Mouse (Mus musculus) midbrain, embryonic 14.5 days (tissue): ENCODE data around the gene Thbs3. TPM values are rescaled to one million over a fixed set of nuclear protein-coding genes. Genes with fewer than 3 reads are reported as not detected.
"Not testable (repeated sequence)": the region's sequence is repeated elsewhere in the genome, so short reads cannot be mapped to it uniquely, and the experiment has no call there.

Experiments
- ATAC-seq: fragments of 200-750 bp; cut with Nextera tagmentation; 2 replicates; pipeline ENCODE4 v1.8.0; 2017; ENCODE audit warnings: moderate number of reproducible peaks, moderate library complexity; ENCODE audit not compliant: low FRiP score, low TSS enrichment
- DNase-seq: peaks from one replicate; pipeline ENCODE4 v3.0.0-alpha.2; 2015
- H3K27ac ChIP-seq: fragments of 300-500 bp; sonication (generic); replicated peaks from 2 replicates; pipeline ENCODE4 v1.5.1; 2014; ENCODE audit warnings: mild to moderate bottlenecking, low read depth, low read length, moderate library complexity
- H3K27me3 ChIP-seq: fragments of 300-500 bp; sonication (generic); 2 replicates; pipeline ENCODE4 v1.6.1; 2014; ENCODE audit warnings: low read length, control low read depth, mixed read lengths; ENCODE audit not compliant: control insufficient read depth, insufficient read depth
- H3K36me3 ChIP-seq: fragments of 300-500 bp; sonication (generic); 2 replicates; pipeline ENCODE4 v1.6.1; 2014; ENCODE audit warnings: low read length, control low read depth; ENCODE audit not compliant: control insufficient read depth, insufficient read depth
- H3K4me1 ChIP-seq: fragments of 300-500 bp; sonication (generic); 2 replicates; pipeline ENCODE4 v1.6.1; 2014; ENCODE audit warnings: mild to moderate bottlenecking, antibody characterized with exemption, low read length, control low read depth; ENCODE audit not compliant: control insufficient read depth, insufficient read depth
- H3K4me2 ChIP-seq: fragments of 300-500 bp; sonication (generic); 2 replicates; pipeline ENCODE4 v1.6.1; 2014; ENCODE audit warnings: mild to moderate bottlenecking, low read length, moderate library complexity
- H3K4me3 ChIP-seq: fragments of 300-500 bp; sonication (generic); replicated peaks from 2 replicates; pipeline ENCODE4 v1.5.1; 2014; ENCODE audit warnings: low read depth, low read length
- H3K9ac ChIP-seq: fragments of 300-500 bp; sonication (generic); replicated peaks from 2 replicates; pipeline ENCODE4 v1.6.1; 2014; ENCODE audit warnings: mild to moderate bottlenecking, low read length, moderate library complexity
- H3K9me3 ChIP-seq: fragments of 300-500 bp; sonication (generic); 2 replicates; pipeline ENCODE4 v1.6.1; 2016; ENCODE audit warnings: low read length, control low read depth, mixed read lengths; ENCODE audit not compliant: control insufficient read depth
- WGBS: fragments of 180-500 bp; shearing (Covaris S2); extraction: QIAGEN DNeasy Blood & Tissue Kit; methylation state at CpG from one replicate; pipeline ENCODE4 v1.1.7; 2014; 5-methylcytosine and 5-hydroxymethylcytosine counted together
- polyA plus RNA-seq: library from polyadenylated mRNA; unstranded; fragments of >200 nt; fragmentation: Nextera tagmentation; extraction: Ambion mirVana; gene quantifications from 2 replicates; pipeline ENCODE4 v1.2.1, GENCODE M21; 2014

The Thbs3 gene
- polyA plus RNA-seq, 1 experiment from 2014 or later: 47.6 TPM

DNA sequence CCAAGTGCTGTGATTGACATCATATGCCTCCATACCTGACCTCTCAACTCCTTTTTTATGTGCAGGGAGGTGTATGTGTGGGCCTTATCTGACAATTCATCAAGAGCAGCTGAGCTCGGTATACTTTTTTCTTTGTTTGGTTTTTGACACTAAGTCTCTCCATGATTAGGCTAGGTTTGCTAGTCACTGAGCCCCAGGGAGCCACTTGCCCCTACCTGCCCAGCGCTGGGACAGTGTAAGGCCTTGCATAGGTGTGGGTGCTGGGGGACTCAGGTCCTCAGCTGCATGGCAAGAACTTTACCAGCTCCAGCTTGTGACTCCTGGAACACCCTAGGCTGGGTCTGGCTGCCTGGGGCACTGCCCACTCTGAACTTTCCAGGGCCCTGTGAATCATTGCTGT is 8.3 kb upstream of the Thbs3 start:
- Histone ChIP-seq H3K27me3 (no peaks in the 10 kb centered on the region), H3K4me1 (no peaks in the 10 kb centered on the region), H3K27ac (no peak overlapping the region), H3K4me2 (no peak overlapping the region), H3K9me3 (no peaks in the 10 kb centered on the region), H3K4me3 (no peak overlapping the region), H3K9ac (no peak overlapping the region), H3K36me3 (peaks cover 60% of the 10 kb centered on the region)
- ATAC-seq (no peak), DNase-seq (no peak)
- 91% methylated on average over 2 of the region's 2 CpGs for WGBS

DNA sequence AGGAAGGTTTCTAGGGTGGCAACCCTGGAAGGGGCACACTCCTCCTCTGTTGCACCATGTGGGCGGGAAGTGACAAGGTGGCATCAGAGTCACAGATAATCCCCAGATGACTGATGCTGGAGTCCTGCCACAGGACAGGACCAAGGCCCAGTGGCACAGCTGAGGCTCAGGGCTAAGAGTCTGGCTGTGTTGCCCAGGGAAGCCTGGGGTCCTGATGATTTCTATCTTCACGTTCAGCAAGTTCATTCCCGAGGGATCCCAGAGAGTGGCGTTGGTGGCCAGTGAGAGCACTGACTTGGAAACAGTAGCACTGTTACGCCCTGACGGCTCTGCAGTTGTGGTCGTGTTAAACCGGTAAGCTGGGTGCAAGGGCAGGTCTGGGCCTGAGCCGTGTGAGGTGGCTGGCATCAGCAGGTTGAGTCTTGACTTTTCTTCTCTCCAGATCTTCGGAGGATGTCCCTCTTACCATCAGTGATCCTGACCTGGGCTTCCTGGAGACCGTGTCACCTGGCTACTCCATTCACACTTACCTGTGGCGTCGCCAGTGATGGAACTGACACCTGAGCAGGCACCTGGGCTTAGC is 6.8 kb upstream of the Thbs3 start:
- Histone ChIP-seq H3K36me3 (peaks cover 60% of the 10 kb centered on the region), H3K27me3 (no peaks in the 10 kb centered on the region), H3K9me3 (no peaks in the 10 kb centered on the region), H3K4me2 (no peak overlapping the region), H3K27ac (no peak overlapping the region), H3K4me1 (peaks cover 8% of the 10 kb centered on the region; the same call in 1 of the 2 replicates), H3K4me3 (no peak overlapping the region), H3K9ac (no peak overlapping the region)
- DNase-seq: no peak
- no peak for ATAC-seq
- 89% methylated on average over 13 of the region's 13 CpGs for WGBS

DNA sequence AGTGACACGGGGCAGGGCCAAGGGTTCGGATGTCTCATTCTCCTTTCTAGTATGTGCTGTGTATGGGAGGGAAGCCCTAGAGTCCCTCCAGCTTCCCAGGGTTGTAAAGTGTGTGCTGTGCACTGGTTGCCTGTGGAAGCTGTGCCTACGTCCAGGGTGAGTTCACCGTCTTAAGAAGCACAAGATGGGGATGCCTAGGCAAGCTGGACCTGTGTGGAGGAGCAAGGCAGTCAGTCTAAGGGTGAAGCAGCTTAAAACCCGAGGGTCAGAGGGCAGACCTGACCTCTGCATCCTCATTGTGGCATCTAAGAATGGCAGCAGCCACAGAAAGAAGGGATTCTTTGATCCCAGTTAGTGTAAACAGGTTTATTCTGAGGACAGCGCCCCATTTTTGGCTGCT is 6.2 kb upstream of the Thbs3 start:
- no peak overlapping the region for H3K4me2 ChIP-seq
- no peak overlapping the region for H3K9ac ChIP-seq
- H3K4me1 ChIP-seq: peaks cover 10% of the 10 kb centered on the region; the same call in 1 of the 2 replicates
- H3K36me3 ChIP-seq: peaks cover 60% of the 10 kb centered on the region
- DNase-seq: no peak
- no peaks in the 10 kb centered on the region for H3K27me3 ChIP-seq
- WGBS: 89% methylated on average over 6 of the region's 6 CpGs
- no peaks in the 10 kb centered on the region for H3K9me3 ChIP-seq
- H3K27ac ChIP-seq: no peak overlapping the region
- no peak overlapping the region for H3K4me3 ChIP-seq
- no peak for ATAC-seq

DNA sequence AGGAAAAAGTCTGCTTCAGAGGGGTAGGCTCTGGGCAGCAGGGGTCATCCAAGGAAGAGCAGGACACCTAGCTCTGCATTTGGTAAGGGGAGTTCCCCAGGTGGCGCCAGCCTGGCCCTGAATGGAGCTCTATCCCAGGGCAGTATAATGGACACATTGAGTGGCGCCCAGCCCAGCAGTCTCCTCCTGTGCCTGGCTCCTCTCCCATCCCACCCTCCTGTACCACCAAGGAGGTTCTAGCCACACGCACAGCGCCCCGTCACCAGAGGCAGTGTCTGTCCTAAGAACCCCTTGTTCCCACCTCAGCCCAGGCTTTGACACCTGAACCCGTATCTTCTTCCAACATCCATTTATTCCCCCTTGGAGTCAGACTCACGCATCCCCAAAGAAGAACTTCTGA is 5.2 kb upstream of the Thbs3 start:
- H3K9ac ChIP-seq: no peak overlapping the region
- no peaks in the 10 kb centered on the region for H3K27me3 ChIP-seq
- WGBS: 91% methylated on average over 7 of the region's 7 CpGs
- no peak overlapping the region for H3K4me3 ChIP-seq
- peaks cover 14% of the 10 kb centered on the region for H3K4me1 ChIP-seq
- no peak for ATAC-seq
- H3K4me2 ChIP-seq: no peak overlapping the region
- peaks cover 54% of the 10 kb centered on the region for H3K36me3 ChIP-seq
- no peaks in the 10 kb centered on the region for H3K9me3 ChIP-seq
- H3K27ac ChIP-seq: no peak overlapping the region
- no peak for DNase-seq

DNA sequence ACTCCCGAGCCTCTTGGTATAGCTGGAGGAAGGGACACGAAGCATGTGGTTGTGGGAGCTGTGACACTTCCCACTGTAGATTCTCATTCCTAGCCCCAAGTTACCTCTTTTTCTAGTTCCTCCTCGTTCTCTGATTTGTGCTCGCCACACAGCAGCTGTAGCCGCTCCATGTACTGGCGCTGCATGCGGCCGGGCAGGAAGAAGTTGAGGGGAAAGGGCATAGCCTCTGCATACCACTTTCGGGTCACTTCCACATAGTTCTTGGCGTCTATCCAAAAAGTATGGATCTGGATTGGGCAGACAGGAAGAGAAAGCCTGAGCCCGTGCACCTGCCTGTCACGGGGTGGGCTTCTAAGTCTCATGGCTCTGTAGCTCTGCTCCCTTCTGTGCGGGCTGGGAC is 4.8 kb upstream of the Thbs3 start:
- Histone ChIP-seq H3K27me3 (no peaks in the 10 kb centered on the region), H3K36me3 (peaks cover 54% of the 10 kb centered on the region), H3K4me3 (no peak overlapping the region), H3K9ac (no peak overlapping the region), H3K9me3 (no peaks in the 10 kb centered on the region), H3K4me2 (no peak overlapping the region), H3K27ac (no peak overlapping the region), H3K4me1 (peaks cover 18% of the 10 kb centered on the region)
- ATAC-seq (no peak), DNase-seq (no peak)
- WGBS: 90% methylated on average over 13 of the region's 13 CpGs

DNA sequence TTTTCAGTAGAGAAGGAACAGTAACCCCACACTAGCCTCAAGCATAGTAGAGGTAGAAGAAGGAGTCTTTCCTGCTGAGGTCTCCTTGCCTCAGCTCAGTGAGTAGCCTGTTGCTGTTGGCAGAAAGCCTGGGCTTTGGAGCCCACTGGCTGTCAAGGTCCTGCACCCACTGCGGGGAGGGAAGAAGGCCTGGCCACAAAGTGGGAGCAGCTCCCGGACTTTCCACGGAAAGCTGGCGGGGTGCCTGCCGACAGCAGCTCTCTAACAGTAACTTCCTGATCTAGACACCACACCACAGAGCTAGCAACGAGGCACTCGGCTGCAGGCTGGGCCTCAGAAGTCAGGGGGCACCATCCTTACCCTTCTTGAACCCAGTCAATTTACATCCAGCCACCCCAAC is 4.2 kb upstream of the Thbs3 start:
- H3K27ac ChIP-seq: no peak overlapping the region
- no peaks in the 10 kb centered on the region for H3K9me3 ChIP-seq
- H3K27me3 ChIP-seq: no peaks in the 10 kb centered on the region
- H3K9ac ChIP-seq: no peak overlapping the region
- peaks cover 24% of the 10 kb centered on the region for H3K4me1 ChIP-seq
- WGBS: 84% methylated on average over 7 of the region's 7 CpGs
- no peak overlapping the region for H3K4me3 ChIP-seq
- H3K4me2 ChIP-seq: no peak overlapping the region
- peaks cover 50% of the 10 kb centered on the region for H3K36me3 ChIP-seq
- ATAC-seq: no peak
- DNase-seq: no peak

DNA sequence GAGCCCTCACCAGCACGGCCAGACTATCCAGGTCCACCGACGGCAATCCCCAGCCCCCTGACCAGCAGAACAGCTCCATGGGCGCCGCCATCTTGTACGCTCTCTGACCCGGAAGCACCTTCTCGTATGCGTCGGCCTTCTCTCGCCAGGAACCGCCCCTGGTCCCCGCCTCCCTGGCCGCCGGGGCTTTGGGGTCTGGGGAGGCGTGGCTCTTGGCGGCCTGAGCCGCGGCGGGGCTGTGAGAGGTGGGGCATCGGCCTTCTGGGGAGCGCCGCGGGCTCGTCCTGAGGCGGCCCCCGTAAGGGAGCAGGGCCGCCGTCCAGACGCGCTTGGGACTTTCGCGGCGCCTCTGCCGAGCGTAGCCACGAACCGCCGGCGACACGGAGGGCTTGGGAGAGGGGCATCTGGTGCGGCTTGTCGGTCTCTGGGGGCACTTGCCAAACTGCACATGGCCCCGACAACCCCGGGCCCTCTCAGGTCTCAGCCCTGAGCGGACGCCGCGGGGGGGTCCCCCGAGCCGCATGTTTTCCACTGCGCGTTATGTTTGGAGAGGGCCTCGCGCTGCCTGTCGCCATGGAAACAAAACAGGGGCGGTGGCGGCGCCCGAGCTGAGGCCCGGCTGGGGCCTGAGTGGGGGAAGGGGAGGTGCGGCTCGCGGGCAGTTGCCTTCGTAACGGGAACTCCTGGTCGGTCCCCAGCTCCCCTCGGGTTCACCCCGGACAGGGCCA is 1.0 kb upstream of the Thbs3 start:
- Histone ChIP-seq H3K4me2 (peak overlapping the region; percentile 83), H3K36me3 (peaks cover 23% of the 10 kb centered on the region), H3K27ac (peak overlapping the region; percentile 98), H3K27me3 (no peaks in the 10 kb centered on the region), H3K4me1 (peaks cover 30% of the 10 kb centered on the region), H3K9ac (peak overlapping the region; percentile 73), H3K9me3 (no peaks in the 10 kb centered on the region), H3K4me3 (peak overlapping the region; percentile 70)
- DNase-seq (peak; percentile 97), ATAC-seq (peak; percentile 88)
- WGBS: under 1% methylated on average over 69 of the region's 69 CpGs

DNA sequence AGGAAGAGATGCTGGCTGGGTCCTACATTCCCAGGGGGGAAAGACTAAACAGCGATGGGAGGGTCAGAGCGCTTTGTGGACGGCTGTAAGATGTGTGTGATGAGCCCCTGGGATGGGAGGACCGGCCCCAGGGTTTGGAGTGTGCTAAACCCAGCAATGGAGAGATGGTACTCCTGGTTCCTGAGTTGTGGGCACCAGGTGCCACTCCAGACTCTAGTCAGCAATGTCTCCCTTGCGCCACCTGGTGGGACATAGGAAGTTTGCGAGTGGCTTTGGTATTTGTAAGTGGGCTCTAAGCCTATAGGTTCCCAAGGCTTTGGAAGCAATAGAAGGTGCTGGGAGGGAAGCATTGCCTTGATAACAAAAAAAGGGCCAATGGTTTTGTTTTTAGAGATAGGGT is 873 bp downstream of the Thbs3 start:
- H3K27me3 ChIP-seq: no peaks in the 10 kb centered on the region
- peaks cover 30% of the 10 kb centered on the region for H3K4me1 ChIP-seq
- H3K27ac ChIP-seq: peak overlapping the region; percentile 98
- no peaks in the 10 kb centered on the region for H3K9me3 ChIP-seq
- H3K4me2 ChIP-seq: peak overlapping the region; percentile 83
- WGBS: 1% methylated on average over 6 of the region's 6 CpGs
- H3K4me3 ChIP-seq: peak overlapping the region; percentile 70
- H3K9ac ChIP-seq: peak overlapping the region; percentile 73
- DNase-seq: peak; percentile 96
- H3K36me3 ChIP-seq: peaks cover 5% of the 10 kb centered on the region; the same call in 1 of the 2 replicates
- ATAC-seq: peak; percentile 32

DNA sequence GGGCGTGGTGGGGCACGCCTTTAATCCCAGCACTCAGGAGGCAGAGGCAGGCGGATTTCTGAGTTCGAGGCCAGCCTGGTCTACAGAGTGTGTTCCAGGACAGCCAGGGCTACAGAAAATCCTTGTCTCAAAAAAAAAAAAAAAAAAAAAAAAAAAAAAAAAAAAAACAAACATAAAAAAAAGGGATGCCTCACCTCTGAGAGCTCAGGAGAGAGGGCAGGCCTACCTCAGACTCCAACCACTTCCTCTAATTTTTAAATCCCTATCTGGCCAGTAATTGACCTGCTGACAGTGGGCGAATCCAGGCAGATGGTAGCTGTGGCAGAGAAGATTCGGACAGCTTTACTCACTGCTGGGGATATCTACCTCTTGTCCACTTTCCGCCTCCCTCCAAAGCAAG is 1.4 kb downstream of the Thbs3 start:
- not testable (repeated sequence) for H3K36me3 ChIP-seq, H3K27me3 ChIP-seq, H3K9ac ChIP-seq, ATAC-seq, H3K27ac ChIP-seq, DNase-seq, H3K4me3 ChIP-seq, H3K9me3 ChIP-seq
- WGBS: 74% methylated on average over 7 of the region's 7 CpGs
- peak overlapping the region; percentile 83; the same call in 1 of the 2 replicates for H3K4me2 ChIP-seq
- H3K4me1 ChIP-seq: peaks cover 30% of the 10 kb centered on the region
